In the genomic region with DNA sequence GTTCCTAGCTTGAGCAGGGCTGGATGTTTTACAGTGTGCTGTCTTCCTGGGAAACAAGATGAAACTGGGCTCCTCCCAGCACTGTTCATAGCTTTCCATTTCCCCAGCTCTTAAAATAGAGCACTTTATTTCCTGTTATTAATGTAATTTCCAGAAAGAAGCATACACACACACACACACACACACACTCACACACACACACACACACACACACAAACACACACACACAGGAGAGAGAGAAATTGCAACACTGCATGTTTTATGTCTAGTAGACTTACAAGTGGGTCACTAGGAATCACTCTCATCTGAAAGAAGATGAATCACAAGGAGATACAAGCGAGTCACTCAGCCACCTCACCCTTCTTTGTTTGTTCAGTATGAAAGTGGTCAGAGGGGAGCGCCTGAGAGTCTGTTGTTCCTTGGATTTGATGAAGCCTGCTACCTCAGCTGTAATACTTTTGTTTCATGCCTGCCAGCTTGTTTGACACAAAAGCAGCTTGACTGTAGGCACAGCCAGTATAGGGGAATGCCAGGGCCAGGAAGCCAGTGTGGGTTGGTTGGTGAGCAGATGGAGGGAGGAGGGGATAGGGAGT, we compare ENCODE assay signal across 8 mouse cellular contexts. TPM values are rescaled to one million over a fixed set of nuclear protein-coding genes. Genes with fewer than 3 reads are reported as not detected.
DNase-seq lines count a peak whose midpoint lies in the region; ATAC-seq and TF ChIP-seq lines count a peak whose summit lies in the region.
"Not testable (repeated sequence)": the region's sequence is repeated elsewhere in the genome, so short reads cannot be mapped to it uniquely, and the experiment has no call there.

No protein-coding gene starts in this region.

- not testable (repeated sequence) for TF ChIP-seq CTCF in gastrocnemius, adult 2 months (IDR thresholded peaks at IDR 0.05)

- peak; percentile 72 for ATAC-seq in CD4-positive, CD25-positive, alpha-beta regulatory T cell, adult 4 months

- peak; percentile 74 to 81 for DNase-seq in cerebellum, postnatal 10 days
- not testable (repeated sequence) for DNase-seq in gastrocnemius, adult 2 months
- DNase-seq in heart, postnatal 36 days, result peak; percentile 17 to 29
- DNase-seq in kidney, postnatal 10 days, result peak; percentile 15
- DNase-seq in layer of hippocampus, postnatal 14 days (ENCODE audit: low spot score in 2 of 2), result peak; percentile 50 to 79
- peak; percentile 7 for DNase-seq in lung, postnatal 25 days (ENCODE audit: low spot score)
- DNase-seq in right cerebral cortex, adult 18-20 months, result peak; percentile 0

- intact Hi-C loops in gastrocnemius, adult 2 months (cut with DNase I), result not testable (repeated sequence)
- intact Hi-C loops in heart, postnatal 36 days (cut with DNase I), result loop anchor here (5.0 to 10.0 kb wide), 2 partner anchors 70 to 142 kb away; a partner anchor contains a TSS

- H3K4me3 ChIP-seq in gastrocnemius, adult 2 months, result peak overlapping the region; percentile 69

- peak overlapping the region; percentile 78 for H3K27ac ChIP-seq in gastrocnemius, adult 2 months

RNA-seq across cellular contexts. Expression of a gene that starts 36.0 kb away (rescaled TPM):
- polyA plus RNA-seq in CD4-positive, CD25-positive, alpha-beta regulatory T cell, adult 4 months (2017; shearing (Covaris generic)), result 1 to 10 TPM in 1 of 2 experiments, not detected in 1; 1.1 TPM
- 1 to 10 TPM; 2.6 to 4.4 TPM for total RNA-seq in gastrocnemius, adult 2 months (2021)
- total RNA-seq in heart, postnatal 36 days (2021), result 1 to 10 TPM; 2.1 to 4.4 TPM
- under 1 TPM; 0.33 to 0.85 TPM for total RNA-seq in layer of hippocampus, postnatal 14 days (2021)
